Mouse (Mus musculus) embryonic fibroblast, embryonic 13.5 days (primary cell): ENCODE results near the gene Tmem30c.

Experiments
- CTCF ChIP-seq: IDR thresholded peaks from 2 replicates; pipeline ENCODE4 v1.5.1; 2011; ENCODE audit warnings: mild to moderate bottlenecking, control low read depth, low read length, moderate library complexity, borderline replicate concordance; ENCODE audit not compliant: insufficient read depth
- POLR2A ChIP-seq: IDR thresholded peaks from 2 replicates; pipeline ENCODE4 v1.6.1; 2011; ENCODE audit warnings: low read depth, mild to moderate bottlenecking, control low read depth, low read length, moderate library complexity

- TF ChIP-seq CTCF (no peak), POLR2A (no peak)
Observed at GRCm38 (mm10) chr16:57280221-57281217, 12.1 kb downstream of the Tmem30c start.
